Comparison of ENCODE assay signal across 9 mouse cellular contexts in genomic region chr10:125786880-125787337, GRCm38 (mm10).
DNase-seq lines count a peak whose midpoint lies in the region; ATAC-seq and TF ChIP-seq lines count a peak whose summit lies in the region.
"Had no signal": no experiment of that assay in that cellular context is flagged by ENCODE, and none has a peak within 500 bp of the region (broad histone marks: within the 10 kb centered on the region; RNA-seq: fewer than 3 reads in every experiment).

No protein-coding gene starts in this region.

- peaks cover 15% of the 10 kb centered on the region for H3K4me1 ChIP-seq in heart, embryonic 12.5 days (replicated peaks)
- peaks cover 30% of the 10 kb centered on the region for H3K4me1 ChIP-seq in forebrain, embryonic 13.5 days
- H3K4me1 ChIP-seq in stomach, embryonic 14.5 days (ENCODE audit: control insufficient read depth, insufficient read depth, low read length), result peaks cover 13% of the 10 kb centered on the region

- H3K27me3 ChIP-seq in heart, embryonic 12.5 days (replicated peaks), result no peaks in the 10 kb centered on the region; the same call in 1 of the 2 replicates
- H3K27me3 ChIP-seq in forebrain, embryonic 13.5 days, result peaks cover 3% of the 10 kb centered on the region
- no peaks in the 10 kb centered on the region for H3K27me3 ChIP-seq in stomach, embryonic 14.5 days (ENCODE audit: control insufficient read depth, insufficient read depth, low read length)
- H3K27me3 ChIP-seq: Patski had no signal

- H3K27ac ChIP-seq in heart, embryonic 12.5 days (ENCODE audit: poor library complexity, severe bottlenecking), result no peak overlapping the region
- no peak overlapping the region for H3K27ac ChIP-seq in forebrain, embryonic 13.5 days
- H3K27ac ChIP-seq in stomach, embryonic 14.5 days (ENCODE audit: low read length), result peak overlapping the region; percentile 79

- H3K4me3 ChIP-seq in heart, embryonic 12.5 days, result peak overlapping the region; percentile 43
- peak overlapping the region; percentile 31 for H3K4me3 ChIP-seq in forebrain, embryonic 13.5 days
- peak overlapping the region; percentile 1; the same call in 1 of the 2 replicates for H3K4me3 ChIP-seq in stomach, embryonic 14.5 days (ENCODE audit: low read depth, low read length)

- no peak for TF ChIP-seq CTCF in brain, embryonic 14.5 days (IDR thresholded peaks at IDR 0.05; ENCODE audit: borderline replicate concordance, extremely low read depth, insufficient read depth, insufficient read length)

- intact Hi-C loops in heart, postnatal 36 days (cut with DNase I), result loop anchor here (5.0 kb wide), 1 partner anchor 545 kb away; no protein-coding TSS in a partner anchor

- no peak for TF ChIP-seq POLR2A in brain, embryonic 14.5 days (IDR thresholded peaks at IDR 0.05; ENCODE audit: borderline replicate concordance, extremely low read depth, insufficient read depth, insufficient read length, poor library complexity, severe bottlenecking)

- under 1% methylated on average over 17 of the region's 17 CpGs for whole genome bisulfite sequencing in heart, embryonic 12.5 days
- under 1% methylated on average over 17 of the region's 17 CpGs for WGBS in forebrain, embryonic 13.5 days
- WGBS in stomach, embryonic 14.5 days, result 3% methylated on average over 17 of the region's 17 CpGs

- peak overlapping the region; percentile 38; the same call in 1 of the 2 replicates for H3K9ac ChIP-seq in heart, embryonic 12.5 days
- peak overlapping the region; percentile 52; the same call in 1 of the 2 replicates for H3K9ac ChIP-seq in forebrain, embryonic 13.5 days
- no peak overlapping the region for H3K9ac ChIP-seq in stomach, embryonic 14.5 days (replicated peaks; ENCODE audit: low read depth, low read length)

- H3K9me3 ChIP-seq in heart, embryonic 12.5 days (replicated peaks), result 0 out of 2 replicates have a peak, but pooled peaks cover 5% of the 10 kb centered on the region
- no peaks in the 10 kb centered on the region for H3K9me3 ChIP-seq in forebrain, embryonic 13.5 days (replicated peaks)
- H3K9me3 ChIP-seq in stomach, embryonic 14.5 days (ENCODE audit: control insufficient read depth, low read depth, low read length), result no peaks in the 10 kb centered on the region

- no peaks in the 10 kb centered on the region for H3K36me3 ChIP-seq in heart, embryonic 12.5 days
- H3K36me3 ChIP-seq in forebrain, embryonic 13.5 days (ENCODE audit: poor library complexity, severe bottlenecking), result no peaks in the 10 kb centered on the region
- no peaks in the 10 kb centered on the region for H3K36me3 ChIP-seq in stomach, embryonic 14.5 days (ENCODE audit: control insufficient read depth, insufficient read depth, low read length)

- peak overlapping the region; percentile 81 for H3K4me2 ChIP-seq in heart, embryonic 12.5 days
- peak overlapping the region; percentile 67 for H3K4me2 ChIP-seq in forebrain, embryonic 13.5 days
- peak overlapping the region; percentile 26 for H3K4me2 ChIP-seq in stomach, embryonic 14.5 days (replicated peaks; ENCODE audit: low read depth, low read length)

- ATAC-seq in heart, embryonic 12.5 days (ENCODE audit: insufficient number of reproducible peaks, low FRiP score), result no peak; the same call in 1 of the 2 replicates
- ATAC-seq in forebrain, embryonic 13.5 days, result peak; percentile 80
- ATAC-seq in stomach, embryonic 14.5 days (ENCODE audit: insufficient number of reproducible peaks, insufficient read depth, low FRiP score, low read depth), result peak; percentile 78; the same call in 1 of the 2 replicates
- ATAC-seq: Patski had no signal

- no peak for DNase-seq in heart, postnatal 36 days
- DNase-seq in brain, embryonic 14.5 days (ENCODE audit: low read depth), result peak; percentile 86
- DNase-seq in liver, result peak; percentile 60
- DNase-seq in layer of hippocampus, postnatal 14 days (ENCODE audit: low spot score in 2 of 2), result no peak
- no peak for DNase-seq in layer of hippocampus, adult 18-20 months (ENCODE audit: low spot score in 2 of 2)

Comparison
In these comparisons a context has a peak if more than half of its experiments do, and no peak if none do; other contexts are left out.
1. H3K4me2 ChIP-seq: peak in every context shown above with its lines; median percentile 81 in heart, embryonic 12.5 days; 67 in forebrain, embryonic 13.5 days; 26 in stomach, embryonic 14.5 days.
2. DNase-seq: peak in brain, embryonic 14.5 days (single experiment) and liver (single experiment); none in heart, postnatal 36 days (0 of 2), layer of hippocampus, postnatal 14 days (0 of 2) and layer of hippocampus, adult 18-20 months (0 of 2).
3. Peak in every context shown above with its lines, with median percentiles within 50 percentile points of each other: H3K4me3 ChIP-seq.